Mouse (Mus musculus): ENCODE data around the gene Srgap3.

Gene Srgap3

GRCm38 (mm10) chr6:112950205-112951110, 3.4 kb upstream of the Srgap3 start:
- no peak for DNase-seq (ENCODE audit: low spot score in 2 of 2)

- DNase-seq (ENCODE audit: low spot score in 2 of 2): no peak
Measured at GRCm38 (mm10) chr6:112949220-112949619, 2.2 kb upstream of the Srgap3 start.

- no peak for DNase-seq (ENCODE audit: low spot score in 2 of 2)
Measured at GRCm38 (mm10) chr6:112948416-112948815, 1.4 kb upstream of the Srgap3 start.

GRCm38 (mm10) chr6:112946021-112946811, 850 bp downstream of the Srgap3 start:
- DNase-seq (ENCODE audit: low spot score in 2 of 2): no peak

- no peak for DNase-seq (ENCODE audit: low spot score in 2 of 2)
Measured at GRCm38 (mm10) chr6:112945181-112945751, 1.8 kb downstream of the Srgap3 start.

GRCm38 (mm10) chr6:112943596-112944245, 3.3 kb downstream of the Srgap3 start:
- no peak for DNase-seq (ENCODE audit: low spot score in 2 of 2)

GRCm38 (mm10) chr6:112939281-112939680, 7.8 kb downstream of the Srgap3 start:
- DNase-seq (ENCODE audit: low spot score in 2 of 2): no peak

- no peak for DNase-seq (ENCODE audit: low spot score in 2 of 2)
Measured at GRCm38 (mm10) chr6:112937791-112938190, 9.3 kb downstream of the Srgap3 start.

GRCm38 (mm10) chr6:112934501-112934900, 12.6 kb downstream of the Srgap3 start:
- DNase-seq (ENCODE audit: low spot score in 2 of 2): no peak

- DNase-seq (ENCODE audit: low spot score in 2 of 2): no peak
Measured at GRCm38 (mm10) chr6:112932611-112933010, 14.5 kb downstream of the Srgap3 start.

- DNase-seq (ENCODE audit: low spot score in 2 of 2): no peak
Measured at GRCm38 (mm10) chr6:112930011-112930451, 17.0 kb downstream of the Srgap3 start.

- peak; percentile 50 to 71 for DNase-seq (ENCODE audit: low spot score in 2 of 2)
Measured at GRCm38 (mm10) chr6:112929291-112929984, 17.6 kb downstream of the Srgap3 start.

GRCm38 (mm10) chr6:112928841-112929240, 18.2 kb downstream of the Srgap3 start:
- DNase-seq (ENCODE audit: low spot score in 2 of 2): no peak

- DNase-seq (ENCODE audit: low spot score in 2 of 2): no peak
Measured at GRCm38 (mm10) chr6:112927341-112927740, 19.7 kb downstream of the Srgap3 start.

GRCm38 (mm10) chr6:112926011-112926410, 21.1 kb downstream of the Srgap3 start:
- no peak for DNase-seq (ENCODE audit: low spot score in 2 of 2)

GRCm38 (mm10) chr6:112925234-112925975, 21.7 kb downstream of the Srgap3 start:
- peak; percentile 36 to 56 for DNase-seq (ENCODE audit: low spot score in 2 of 2)

- no peak for DNase-seq (ENCODE audit: low spot score in 2 of 2)
Measured at GRCm38 (mm10) chr6:112924606-112925141, 22.4 kb downstream of the Srgap3 start.

- no peak for DNase-seq (ENCODE audit: low spot score in 2 of 2)
Measured at GRCm38 (mm10) chr6:112920619-112921195, 26.4 kb downstream of the Srgap3 start.

GRCm38 (mm10) chr6:112917717-112918116, 29.3 kb downstream of the Srgap3 start:
- no peak for DNase-seq (ENCODE audit: low spot score in 2 of 2)

GRCm38 (mm10) chr6:112916243-112916642, 30.8 kb downstream of the Srgap3 start:
- DNase-seq (ENCODE audit: low spot score in 2 of 2): no peak
